Mouse (Mus musculus): ENCODE measurements around the gene Timm29.
A peak's percentile ranks its signal among the peaks of the same experiment; 100 is the strongest.
"Not testable (repeated sequence)": the region's sequence is repeated elsewhere in the genome, so short reads cannot be mapped to it uniquely, and the experiment has no call there.

Timm29 gene

DNA sequence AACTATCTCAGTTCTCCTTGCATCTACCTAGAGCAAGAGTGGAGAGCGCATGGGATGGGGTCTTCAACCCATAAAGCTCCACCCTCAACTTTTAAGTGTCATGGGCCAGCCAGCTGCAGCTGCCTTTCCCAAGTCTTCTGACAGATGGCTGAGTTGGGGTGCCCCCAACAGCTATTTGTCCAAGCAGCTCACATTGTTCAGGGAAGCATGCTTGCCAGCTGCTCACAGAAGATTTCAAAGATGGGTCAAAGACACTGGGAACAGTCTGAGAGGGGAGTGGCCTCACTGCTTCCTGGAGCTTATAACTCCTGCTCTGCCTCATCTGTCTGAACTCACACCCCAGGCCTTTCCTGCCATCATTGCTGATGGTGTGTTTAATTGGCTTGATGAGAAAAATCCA is 16.2 kb upstream of the Timm29 start:
- DNase-seq (ENCODE audit: extremely low spot score, low read depth, low spot score) = no peak

DNA sequence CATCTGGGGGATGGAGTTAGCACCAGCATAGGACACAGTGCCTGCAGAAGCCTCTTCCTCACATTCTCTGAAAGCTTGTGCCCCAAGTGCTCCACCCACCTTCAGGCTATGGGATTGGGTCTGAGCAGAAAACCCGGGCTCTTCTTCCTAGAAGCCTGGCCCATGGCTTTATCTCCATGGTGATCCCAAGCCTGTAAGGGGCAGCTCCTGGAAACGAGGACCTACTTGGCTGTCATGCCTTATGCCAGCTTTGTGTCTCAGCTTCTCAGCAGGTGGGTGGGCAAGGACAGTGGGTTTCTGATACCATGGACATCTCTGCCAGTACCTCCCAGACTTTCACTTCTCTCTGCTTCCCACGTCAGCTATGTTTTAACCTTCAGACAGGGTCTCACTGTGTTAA is 14.3 kb upstream of the Timm29 start:
- no peak for DNase-seq (ENCODE audit: extremely low spot score, low read depth, low spot score)

DNA sequence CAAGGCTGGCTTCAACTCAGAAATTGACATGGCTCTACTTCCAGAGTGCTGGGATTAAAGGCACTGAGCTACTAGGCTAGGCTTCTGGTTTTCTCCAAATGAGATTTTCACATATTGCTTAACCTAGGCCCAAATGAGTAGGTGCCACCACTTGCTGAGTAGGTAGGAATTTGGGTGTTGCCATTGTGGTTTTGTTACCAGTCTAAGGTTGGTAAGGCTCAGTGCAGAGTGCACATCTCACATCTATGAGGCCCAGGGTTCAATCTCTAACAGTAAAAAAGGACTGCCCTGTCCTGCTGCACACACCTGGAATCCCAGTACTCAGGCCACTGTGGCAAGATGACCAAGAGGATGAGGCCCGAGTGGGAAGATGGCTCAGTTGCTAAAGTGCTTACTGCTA is 7.1 kb upstream of the Timm29 start:
- DNase-seq (ENCODE audit: extremely low spot score, low read depth, low spot score) = no peak

DNA sequence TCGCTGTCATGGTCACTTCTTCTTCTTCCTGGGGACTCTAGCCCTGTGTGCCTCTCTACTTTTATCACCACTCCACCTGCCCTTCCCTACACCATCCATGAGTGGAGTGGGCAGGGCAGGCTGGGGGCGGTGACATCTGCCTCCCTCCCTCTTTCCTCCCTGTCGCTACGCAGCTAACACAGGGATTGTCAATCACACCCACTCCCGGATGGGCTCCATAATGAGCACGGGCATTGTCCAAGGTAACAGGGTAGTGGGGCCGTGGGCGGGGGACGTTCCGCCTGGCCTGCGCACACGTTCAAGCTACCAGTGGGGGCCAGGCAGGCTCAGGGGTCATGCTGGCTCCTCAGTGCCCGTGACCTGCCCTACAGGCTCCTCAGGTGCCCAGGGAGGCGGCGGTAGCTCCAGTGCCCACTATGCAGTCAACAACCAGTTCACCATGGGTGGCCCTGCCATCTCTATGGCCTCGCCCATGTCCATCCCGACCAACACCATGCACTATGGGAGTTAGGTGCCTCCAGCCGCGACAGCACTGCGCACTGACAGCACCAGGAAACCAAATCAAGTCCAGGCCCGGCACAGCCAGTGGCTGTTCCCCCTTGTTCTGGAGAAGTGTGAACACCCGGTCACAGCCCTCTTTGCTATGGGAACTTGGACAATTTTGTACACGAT is 4.7 kb upstream of the Timm29 start:
- no peak for DNase-seq (ENCODE audit: extremely low spot score, low read depth, low spot score)

DNA sequence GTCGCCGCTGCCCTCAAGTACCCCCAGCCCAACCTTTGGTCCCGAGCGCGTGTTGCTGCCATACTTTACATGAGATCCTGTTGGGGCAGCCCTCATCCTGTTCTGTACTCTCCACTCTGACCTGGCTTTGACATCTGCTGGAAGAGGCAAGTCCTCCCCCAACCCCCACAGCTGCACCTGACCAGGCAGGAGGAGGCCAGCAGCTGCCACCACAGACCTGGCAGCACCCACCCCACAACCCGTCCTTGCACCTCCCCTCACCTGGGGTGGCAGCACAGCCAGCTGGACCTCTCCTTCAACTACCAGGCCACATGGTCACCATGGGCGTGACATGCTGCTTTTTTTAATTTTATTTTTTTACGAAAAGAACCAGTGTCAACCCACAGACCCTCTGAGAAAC is 4.2 kb upstream of the Timm29 start:
- no peak for DNase-seq (ENCODE audit: extremely low spot score, low read depth, low spot score)

DNA sequence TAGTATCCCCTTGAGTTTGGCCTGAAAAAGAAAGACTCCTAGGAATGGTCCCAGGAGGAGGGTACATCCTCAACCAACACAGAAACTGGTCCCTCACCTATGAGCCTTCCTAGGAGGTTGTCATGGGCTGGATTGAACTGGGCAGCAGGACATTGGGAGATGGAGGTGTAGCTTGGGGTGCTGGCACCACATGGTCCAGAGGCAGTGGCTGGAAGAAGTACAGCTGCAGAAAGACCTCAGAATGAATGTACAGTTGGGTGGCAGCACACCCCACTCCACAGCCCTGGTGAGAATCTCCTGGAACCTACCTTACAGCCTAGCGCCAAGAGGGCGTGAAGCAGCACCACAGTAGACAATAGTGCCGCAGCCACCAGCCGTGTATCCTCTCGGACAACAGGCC is 3.0 kb upstream of the Timm29 start:
- DNase-seq (ENCODE audit: extremely low spot score, low read depth, low spot score) = no peak

DNA sequence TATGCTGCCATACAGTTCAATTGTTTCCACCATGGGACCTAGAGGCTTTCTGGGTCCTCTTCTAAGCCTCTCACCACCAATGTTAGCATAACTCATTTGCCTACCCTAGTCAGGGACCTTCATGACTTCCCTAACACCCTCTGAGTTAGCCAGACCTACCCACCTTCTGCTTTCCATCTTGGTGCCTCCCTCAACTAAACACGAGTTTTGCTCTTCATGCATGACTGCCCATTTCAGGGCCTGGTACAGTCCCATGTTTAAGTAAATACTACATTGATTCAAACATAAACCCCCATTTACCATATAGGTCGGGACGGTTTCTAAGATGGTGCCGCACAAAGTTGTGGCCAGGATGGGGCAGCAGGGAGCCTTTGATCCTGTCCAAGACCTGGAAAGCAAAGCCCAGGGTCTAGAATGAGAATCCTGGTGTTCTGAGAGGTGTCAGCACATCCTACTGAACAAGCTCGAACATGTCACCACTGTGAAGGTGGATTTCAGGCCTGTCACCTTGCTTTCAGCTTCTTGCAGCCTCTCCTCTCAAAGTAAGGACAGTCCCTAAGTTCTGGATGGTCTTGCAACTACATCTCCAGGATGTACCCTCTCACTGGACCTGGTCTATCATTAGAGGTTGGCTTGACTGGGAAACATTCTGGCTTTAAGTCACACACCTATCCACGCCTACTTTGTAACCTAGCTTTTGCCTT is 1.2 kb upstream of the Timm29 start:
- DNase-seq (ENCODE audit: extremely low spot score, low read depth, low spot score) = no peak

DNA sequence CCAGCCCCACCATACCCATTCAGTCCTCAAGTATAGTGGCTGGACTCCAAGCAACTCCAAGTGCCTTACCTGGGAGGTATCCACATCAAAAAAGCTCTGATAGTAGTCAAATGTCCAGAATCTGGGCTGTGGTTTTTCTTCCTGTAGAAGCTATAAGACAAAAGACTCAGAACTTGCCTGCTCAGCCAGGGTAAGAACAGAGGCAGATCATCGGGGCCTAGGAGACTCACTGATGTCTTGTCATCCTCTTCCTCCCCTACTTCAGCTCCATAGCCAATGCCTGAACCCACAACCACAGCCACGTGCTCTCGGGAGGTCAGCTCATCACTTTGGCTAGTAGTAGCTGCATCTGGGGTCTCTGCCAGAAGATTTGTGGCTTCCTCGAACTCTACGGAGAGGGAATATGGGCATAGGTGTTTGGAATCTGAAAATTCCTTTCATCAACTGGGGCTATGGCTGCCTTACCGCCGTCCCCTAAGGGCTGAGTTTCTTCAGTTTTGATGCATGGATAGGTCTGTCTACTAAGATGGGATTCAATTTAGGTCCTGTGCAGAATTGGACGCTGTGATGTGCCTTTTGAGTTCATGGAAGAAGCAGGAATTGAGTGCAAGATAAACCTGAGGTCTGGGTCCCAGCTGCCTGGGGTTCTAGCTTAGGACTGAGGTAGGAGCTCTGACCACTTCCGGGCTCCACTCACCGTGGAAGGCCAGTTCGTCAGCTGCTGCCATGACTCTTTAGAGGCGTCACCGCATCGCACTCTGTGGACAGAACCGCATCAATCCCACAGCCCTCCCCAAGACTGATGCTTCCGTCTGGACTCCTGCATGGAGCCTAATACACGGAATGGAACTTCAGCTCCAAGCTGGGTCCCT is 455 bp upstream of the Timm29 start:
- DNase-seq (ENCODE audit: extremely low spot score, low read depth, low spot score) = no peak

DNA sequence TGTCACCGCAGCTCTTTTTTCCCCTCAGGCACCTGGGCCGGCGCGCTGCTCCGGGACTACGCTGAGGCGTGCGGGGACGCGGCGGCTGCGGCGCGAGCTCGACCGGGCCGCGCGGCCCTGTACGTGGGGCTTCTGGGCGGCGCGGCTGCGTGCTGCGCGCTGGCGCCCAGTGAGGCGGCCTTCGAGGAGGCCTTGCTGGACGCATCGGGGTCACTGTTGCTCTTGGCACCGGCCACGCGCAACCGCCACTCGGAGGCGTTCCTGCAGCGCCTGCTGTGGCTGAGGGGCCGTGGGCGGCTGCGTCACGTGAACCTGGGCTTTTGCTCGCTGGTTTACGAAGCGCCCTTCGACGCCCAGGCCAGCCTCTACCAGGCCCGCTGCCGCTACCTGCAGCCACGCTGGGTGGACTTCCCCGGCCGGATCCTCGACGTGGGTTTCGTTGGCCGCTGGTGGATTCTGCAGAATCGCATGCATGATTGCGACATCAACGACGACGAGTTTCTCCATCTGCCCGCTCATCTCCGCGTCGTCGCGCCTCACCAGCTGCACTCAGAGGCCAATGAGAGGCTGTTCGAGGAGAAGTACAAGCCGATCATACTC is 700 bp downstream of the Timm29 start:
- DNase-seq (ENCODE audit: extremely low spot score, low read depth, low spot score) = no peak

DNA sequence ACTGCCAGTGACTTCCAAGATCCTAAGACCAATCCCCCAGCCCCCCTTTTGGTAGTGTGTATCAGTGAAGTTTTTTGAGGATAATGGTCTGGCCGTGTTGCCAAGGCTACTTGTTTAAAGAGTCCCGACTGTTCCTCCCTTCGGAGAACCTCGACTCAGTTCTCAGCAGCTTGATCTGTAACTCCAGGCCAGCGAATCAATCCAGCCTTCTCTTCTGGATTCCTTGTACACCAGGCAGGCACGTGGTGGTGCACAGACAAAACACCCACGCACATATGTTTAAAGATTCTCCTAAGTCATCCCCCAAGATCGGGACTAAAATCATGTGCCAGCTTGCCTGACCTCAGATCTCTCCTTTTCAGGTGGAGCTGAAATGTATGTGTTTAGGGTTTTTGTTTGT is 1.8 kb downstream of the Timm29 start:
- not testable (repeated sequence) for DNase-seq (ENCODE audit: extremely low spot score, low read depth, low spot score)

DNA sequence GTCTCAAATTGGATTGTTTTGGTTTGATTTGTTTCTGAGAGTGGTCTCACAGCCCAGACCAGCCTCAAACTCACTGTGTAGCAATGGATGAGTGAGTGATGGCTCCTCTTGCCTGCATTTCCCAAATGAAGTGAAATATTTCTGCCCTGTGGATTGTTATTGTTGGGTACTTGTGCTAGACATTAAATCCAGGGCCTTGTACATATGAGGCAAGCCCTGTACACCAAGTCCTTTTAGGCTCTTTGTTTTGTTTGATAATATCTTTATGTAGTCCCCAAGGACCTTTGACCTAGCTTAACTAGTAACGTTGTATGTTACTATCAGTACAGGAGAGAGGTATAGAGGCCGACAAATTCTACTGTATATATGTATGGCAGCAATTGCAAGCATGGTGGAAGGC is 2.3 kb downstream of the Timm29 start:
- no peak for DNase-seq (ENCODE audit: extremely low spot score, low read depth, low spot score)

DNA sequence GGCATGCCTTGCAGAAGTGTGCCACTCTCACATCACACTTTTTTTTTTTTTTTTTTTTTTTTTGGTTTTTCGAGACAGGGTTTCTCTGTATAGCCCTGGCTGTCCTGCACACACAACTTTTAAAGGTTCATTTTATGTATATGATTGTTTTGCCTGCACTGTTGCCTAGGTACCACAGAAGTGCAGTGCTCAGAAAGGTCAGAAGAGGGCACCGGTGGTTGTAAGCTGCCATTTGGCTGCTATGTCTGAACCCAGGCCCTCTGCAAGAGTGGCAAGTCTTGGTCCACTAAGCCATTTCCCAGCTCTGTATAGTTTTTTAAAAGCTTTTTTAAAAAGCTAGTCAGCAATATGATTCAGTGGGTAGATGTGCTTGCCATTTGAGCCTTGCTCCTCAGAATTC is 5.7 kb downstream of the Timm29 start:
- no peak for DNase-seq (ENCODE audit: extremely low spot score, low read depth, low spot score)

DNA sequence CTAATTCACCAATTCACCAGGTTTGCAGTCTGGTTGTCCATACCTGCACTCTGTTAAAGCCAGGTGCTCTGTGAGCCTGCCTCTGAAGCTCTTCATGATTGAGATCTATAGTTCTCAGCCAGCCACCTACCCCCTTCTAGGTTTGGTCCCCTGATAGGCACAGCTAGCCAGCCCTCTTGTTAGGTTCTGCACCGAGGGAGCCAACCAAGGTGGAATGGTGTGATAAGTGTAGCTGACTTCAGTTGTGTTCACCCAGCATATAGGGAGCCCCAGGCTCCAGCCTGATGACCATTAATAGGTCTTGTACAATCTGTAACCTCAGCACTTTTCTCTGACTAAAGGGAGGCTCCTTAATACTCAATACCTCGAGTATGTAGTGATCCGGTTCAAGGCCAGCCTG is 7.7 kb downstream of the Timm29 start:
- DNase-seq (ENCODE audit: extremely low spot score, low read depth, low spot score) = no peak

DNA sequence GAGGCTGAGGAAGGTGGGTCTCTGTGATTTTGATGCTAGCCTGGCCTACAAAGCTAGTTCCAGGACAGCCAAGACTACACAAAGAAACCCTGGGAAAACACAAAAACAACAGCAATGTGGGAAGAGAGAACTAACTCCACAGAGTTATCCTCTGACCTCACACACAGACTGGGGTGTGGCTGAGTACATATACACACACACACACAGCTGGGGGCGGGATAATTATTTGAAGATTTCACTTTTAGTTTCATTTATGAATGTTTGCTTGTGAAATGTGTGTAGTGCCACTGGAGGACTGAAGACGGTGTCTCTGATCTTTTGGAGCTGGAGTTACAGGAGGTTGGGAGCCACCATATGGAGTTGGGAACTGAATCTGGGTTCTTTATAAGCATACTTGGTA is 8.6 kb downstream of the Timm29 start:
- DNase-seq (ENCODE audit: extremely low spot score, low read depth, low spot score) = no peak

DNA sequence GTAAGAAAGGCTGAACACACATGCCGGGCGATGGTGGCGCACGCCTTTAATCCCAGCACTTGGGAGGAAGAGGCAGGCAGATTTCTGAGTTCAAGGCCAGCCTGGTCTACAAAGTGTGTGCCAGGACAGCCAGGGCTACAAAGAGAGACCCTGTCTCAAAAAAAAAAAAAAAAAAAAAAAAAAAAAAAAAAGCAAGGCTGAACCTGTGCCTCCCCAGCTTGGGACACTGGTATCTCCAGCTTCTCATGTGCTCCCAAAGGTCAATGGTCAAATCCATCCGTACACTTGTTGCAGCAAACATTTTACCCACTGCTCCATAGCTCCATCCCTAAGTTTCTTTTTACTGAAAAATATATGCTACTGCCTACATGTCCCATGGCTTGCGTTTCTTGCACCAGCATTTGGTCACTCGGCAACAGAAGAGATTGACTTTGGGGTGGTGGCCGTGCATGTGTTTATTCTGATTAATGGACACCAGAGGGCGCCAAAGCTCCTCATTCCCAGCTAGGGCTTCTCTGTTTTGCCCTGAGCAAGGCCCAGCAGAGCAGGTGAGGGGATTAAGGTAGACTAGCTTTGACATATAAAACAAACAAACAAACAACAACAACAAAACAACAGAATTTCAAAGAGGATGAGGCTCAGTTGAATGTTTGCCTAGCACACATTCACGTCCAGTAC is 9.3 kb downstream of the Timm29 start:
- DNase-seq (ENCODE audit: extremely low spot score, low read depth, low spot score) = peak; percentile 74

DNA sequence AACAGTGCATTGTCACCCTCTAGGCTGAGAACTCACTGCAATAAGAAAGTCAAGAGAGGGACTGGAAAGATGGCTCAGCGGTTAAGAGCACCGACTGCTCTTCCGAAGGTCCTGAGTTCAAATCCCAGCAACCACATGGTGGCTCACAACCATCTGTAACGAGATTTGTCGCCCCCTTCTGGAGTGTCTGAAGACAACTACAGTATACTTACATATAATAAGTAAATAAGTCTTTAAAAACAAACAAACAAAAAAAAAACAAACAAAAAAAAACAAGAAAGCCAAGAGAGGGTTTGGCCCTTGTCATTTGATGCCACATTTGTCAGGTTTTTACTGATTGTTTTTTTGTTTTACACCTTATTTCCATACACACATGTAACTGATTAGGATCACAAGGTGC is 11.6 kb downstream of the Timm29 start:
- no peak for DNase-seq (ENCODE audit: extremely low spot score, low read depth, low spot score)

DNA sequence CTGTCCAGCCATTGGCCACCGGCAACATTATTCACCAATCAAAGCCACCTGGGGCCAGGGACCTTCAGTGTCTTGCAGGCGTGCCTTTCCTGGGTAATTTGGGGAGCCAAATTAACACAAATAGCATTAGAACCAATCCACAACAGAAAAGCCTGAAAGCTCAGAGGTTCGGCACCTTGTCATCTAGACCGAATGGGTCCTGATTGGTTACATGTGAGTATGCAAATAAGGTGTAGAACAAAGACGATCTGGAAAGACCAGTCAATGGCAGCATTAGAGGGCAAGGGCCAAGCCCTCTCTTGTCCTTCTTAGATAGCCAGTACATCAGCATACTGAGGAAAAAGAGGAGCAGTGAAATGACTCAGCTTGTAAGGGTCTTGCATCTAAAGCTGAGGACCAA is 13.3 kb downstream of the Timm29 start:
- DNase-seq (ENCODE audit: extremely low spot score, low read depth, low spot score) = no peak

DNA sequence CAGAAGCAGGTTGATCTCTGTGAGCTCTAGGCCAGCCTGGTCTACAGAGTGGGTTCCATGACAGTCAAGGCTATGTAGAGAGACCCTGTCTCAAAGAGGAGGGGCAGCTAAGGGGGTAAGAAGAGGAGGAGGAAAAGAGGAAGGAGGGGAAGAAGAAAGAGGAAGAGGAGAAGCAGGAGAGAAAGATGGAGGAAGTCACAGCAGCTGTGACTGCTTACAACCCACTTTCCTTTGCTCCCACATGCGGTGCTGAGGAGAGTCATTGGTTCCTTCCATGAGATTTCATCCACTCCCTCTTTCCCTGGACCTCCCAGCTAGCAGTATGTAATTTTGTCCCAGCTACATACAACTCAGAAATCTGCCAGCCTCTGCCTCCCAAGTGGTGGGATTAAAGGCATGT is 14.1 kb downstream of the Timm29 start:
- no peak for DNase-seq (ENCODE audit: extremely low spot score, low read depth, low spot score)

DNA sequence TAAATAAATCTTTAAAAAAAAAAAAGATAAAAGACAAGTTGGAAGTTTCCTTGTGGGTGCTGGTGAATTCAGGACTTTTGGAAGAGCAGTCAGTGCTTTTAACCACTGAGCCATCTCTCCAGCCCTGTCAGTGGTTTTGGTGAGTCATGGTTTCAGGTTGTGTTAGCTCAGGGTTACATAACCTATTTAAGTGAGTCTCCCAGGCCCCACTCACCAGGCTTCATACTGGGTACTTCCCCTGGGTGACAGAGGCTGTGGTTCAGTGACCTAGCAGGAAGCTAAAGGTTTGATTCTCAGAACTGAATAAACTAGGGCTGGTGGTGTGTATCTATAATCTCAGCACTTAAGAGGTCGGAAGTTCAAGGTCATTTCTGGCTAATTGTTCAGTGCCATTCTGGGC is 17.3 kb downstream of the Timm29 start:
- DNase-seq (ENCODE audit: extremely low spot score, low read depth, low spot score) = no peak

DNA sequence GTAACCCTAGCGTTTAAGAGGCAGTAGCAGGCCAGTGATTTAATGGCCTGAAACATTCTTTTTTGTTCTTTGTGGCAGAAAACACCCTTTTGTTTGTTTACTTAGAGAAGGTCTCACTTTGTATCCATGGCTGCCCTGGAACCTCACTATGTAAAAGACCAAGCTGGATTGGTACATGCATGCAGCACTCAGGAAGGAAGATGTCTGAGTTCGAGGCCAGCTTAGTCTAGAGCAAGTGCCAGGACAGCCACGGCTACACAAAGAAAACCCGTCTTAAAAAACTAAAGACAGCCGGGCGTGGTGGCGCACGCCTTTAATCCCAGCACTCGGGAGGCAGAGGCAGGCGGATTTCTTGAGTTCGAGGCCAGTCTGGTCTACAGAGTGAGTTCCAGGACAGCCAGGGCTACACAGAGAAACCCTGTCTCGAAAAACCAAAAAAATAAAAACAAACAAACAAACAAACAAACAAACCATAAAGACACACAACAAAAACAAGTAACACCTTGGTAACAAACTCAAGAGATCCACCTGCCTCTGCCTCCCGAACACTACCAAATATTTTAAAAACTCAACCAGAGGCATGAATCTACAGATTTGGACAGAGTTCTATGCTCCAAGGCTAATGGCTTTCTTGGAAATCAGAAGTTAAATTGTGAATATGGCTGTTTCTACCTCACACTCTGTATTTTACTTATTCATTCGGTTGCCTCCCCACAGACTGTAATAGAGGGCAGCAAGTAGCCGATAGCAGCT is 22.5 kb downstream of the Timm29 start:
- DNase-seq (ENCODE audit: extremely low spot score, low read depth, low spot score) = no peak
